Comparison of ENCODE assay signal across 9 mouse cellular contexts in genomic region chr3:107458528-107459195, GRCm38 (mm10). TPM values are rescaled to one million over a fixed set of nuclear protein-coding genes. Genes with fewer than 3 reads are reported as not detected.
DNase-seq lines count a peak whose midpoint lies in the region; ATAC-seq and TF ChIP-seq lines count a peak whose summit lies in the region.
"Had no signal": no experiment of that assay in that cellular context is flagged by ENCODE, and none has a peak within 500 bp of the region (broad histone marks: within the 10 kb centered on the region; RNA-seq: fewer than 3 reads in every experiment).

No protein-coding gene starts in this region.

- H3K36me3 ChIP-seq in hindbrain, embryonic 11.5 days (ENCODE audit: control insufficient read depth, insufficient read depth, low read length) = no peaks in the 10 kb centered on the region
- H3K36me3 ChIP-seq in liver, embryonic 13.5 days = no peaks in the 10 kb centered on the region
- no peaks in the 10 kb centered on the region for H3K36me3 ChIP-seq in small intestine, adult 2 months (ENCODE audit: control insufficient read depth, insufficient read depth, low read length)

- DNase-seq in kidney, adult 18-20 months = peak; percentile 27
- no peak for DNase-seq in kidney, adult 8-10 months
- peak; percentile 47 for DNase-seq in WW6 (ENCODE audit: low read depth, low spot score)
- DNase-seq in embryo, embryonic 9.5 days (ENCODE audit: extremely low spot score) = peak; percentile 36
- DNase-seq in hindbrain, embryonic 11.5 days (ENCODE audit: low spot score) = peak; percentile 62
- no peak for DNase-seq in liver, embryonic 13.5 days

- no peak for TF ChIP-seq POLR2A in small intestine, adult 2 months (IDR thresholded peaks at IDR 0.05; ENCODE audit: low read depth, low read length)

- under 1% methylated on average over 51 of the region's 51 CpGs for WGBS in hindbrain, embryonic 11.5 days
- under 1% methylated on average over 51 of the region's 51 CpGs for WGBS in liver, embryonic 13.5 days (ENCODE audit: insufficient replicate concordance)
- WGBS in small intestine, adult 2 months = 2% methylated on average over 51 of the region's 51 CpGs

- H3K27me3 ChIP-seq in hindbrain, embryonic 11.5 days (ENCODE audit: control insufficient read depth, insufficient read depth, low read length) = peaks cover 66% of the 10 kb centered on the region
- H3K27me3 ChIP-seq in liver, embryonic 13.5 days = peaks cover 89% of the 10 kb centered on the region
- H3K27me3 ChIP-seq in small intestine, adult 2 months (ENCODE audit: control insufficient read depth, insufficient read depth, low read length) = peaks cover 47% of the 10 kb centered on the region

- peaks cover 15% of the 10 kb centered on the region for H3K4me1 ChIP-seq in hindbrain, embryonic 11.5 days (replicated peaks; ENCODE audit: control insufficient read depth, insufficient read depth, low read length)
- peaks cover 16% of the 10 kb centered on the region; the same call in 1 of the 2 replicates for H3K4me1 ChIP-seq in liver, embryonic 13.5 days (replicated peaks)
- H3K4me1 ChIP-seq in small intestine, adult 2 months (ENCODE audit: control insufficient read depth, insufficient read depth, insufficient read length, low read length) = peaks cover 5% of the 10 kb centered on the region; the same call in 1 of the 2 replicates

- H3K9me3 ChIP-seq in hindbrain, embryonic 11.5 days (ENCODE audit: control insufficient read depth, low read length) = no peaks in the 10 kb centered on the region
- no peaks in the 10 kb centered on the region for H3K9me3 ChIP-seq in liver, embryonic 13.5 days (replicated peaks)

- peak overlapping the region; percentile 51 for H3K4me3 ChIP-seq in hindbrain, embryonic 11.5 days (ENCODE audit: low read depth, low read length)
- peak overlapping the region; percentile 37 for H3K4me3 ChIP-seq in liver, embryonic 13.5 days (replicated peaks)
- H3K4me3 ChIP-seq in small intestine, adult 2 months (ENCODE audit: low read depth, low read length) = peak overlapping the region; percentile 40

- no peak for ATAC-seq in hindbrain, embryonic 11.5 days (ENCODE audit: low FRiP score)
- ATAC-seq in liver, embryonic 13.5 days (ENCODE audit: low read depth) = no peak
- no peak for ATAC-seq in granulocyte monocyte progenitor cell, adult 5-6 weeks (replicated peaks; ENCODE audit: poor library complexity, severe bottlenecking)

- no peak overlapping the region for H3K27ac ChIP-seq in hindbrain, embryonic 11.5 days (ENCODE audit: low read depth, low read length)
- H3K27ac ChIP-seq in liver, embryonic 13.5 days = no peak overlapping the region
- no peak overlapping the region for H3K27ac ChIP-seq in small intestine, adult 2 months (ENCODE audit: insufficient read depth, low read depth, low read length)

- TF ChIP-seq CTCF in small intestine, adult 2 months (IDR thresholded peaks at IDR 0.05; ENCODE audit: extremely low read depth, insufficient read length, insufficient replicate concordance, low read depth, low read length) = no peak

- H3K9ac ChIP-seq in hindbrain, embryonic 11.5 days (ENCODE audit: low read depth, low read length) = 0 out of 2 replicates have a peak overlapping the region, but pooled peaks have one; percentile 7
- no peak overlapping the region for H3K9ac ChIP-seq in liver, embryonic 13.5 days

- H3K4me2 ChIP-seq in hindbrain, embryonic 11.5 days (replicated peaks; ENCODE audit: low read depth, low read length) = peak overlapping the region; percentile 99
- peak overlapping the region; percentile 51 for H3K4me2 ChIP-seq in liver, embryonic 13.5 days

RNA-seq across cellular contexts. Expression of gene Kcnc4, which starts 0.7 kb away (rescaled TPM):
- 0.22 and 0.25 TPM in 2 replicates for polyA plus RNA-seq in hindbrain, embryonic 11.5 days (2014; fragmentation: Nextera tagmentation; extraction: Ambion mirVana)
- polyA plus RNA-seq in liver, embryonic 13.5 days (2015; fragmentation: Nextera tagmentation; extraction: Ambion mirVana) = not detected in 2 replicates
- polyA plus RNA-seq in small intestine, adult 2 months (2012; rRNA removed) = 0.19 and 0.25 TPM in 2 replicates
- total RNA-seq in granulocyte monocyte progenitor cell, adult 5-6 weeks (2014; fragmentation: Nextera tagmentation) = not detected in 2 replicates
- total RNA-seq in granulocyte monocyte progenitor cell, adult 5-6 weeks (2017) = not detected in 2 replicates
- total RNA-seq: hematopoietic stem cell, adult 5-6 weeks had no signal

RNA-seq across cellular contexts. Expression of gene Slc6a17, which starts 59.2 kb away (rescaled TPM):
- polyA plus RNA-seq in hindbrain, embryonic 11.5 days (2014; fragmentation: Nextera tagmentation; extraction: Ambion mirVana) = 1.9 and 3.5 TPM in 2 replicates
- polyA plus RNA-seq in liver, embryonic 13.5 days (2015; fragmentation: Nextera tagmentation; extraction: Ambion mirVana) = 0.27 and 0.37 TPM in 2 replicates
- 1.6 and 2.5 TPM in 2 replicates for polyA plus RNA-seq in small intestine, adult 2 months (2012; rRNA removed)
- not detected in 2 replicates for total RNA-seq in granulocyte monocyte progenitor cell, adult 5-6 weeks (2014; fragmentation: Nextera tagmentation)
- not detected in 2 replicates for total RNA-seq in granulocyte monocyte progenitor cell, adult 5-6 weeks (2017)

Comparison
In these comparisons a context has a peak if more than half of its experiments do, and no peak if none do; other contexts are left out.
1. DNase-seq: peak in kidney, adult 18-20 months (single experiment), WW6 (single experiment), embryo, embryonic 9.5 days (single experiment) and hindbrain, embryonic 11.5 days (single experiment); none in kidney, adult 8-10 months (0 of 2) and liver, embryonic 13.5 days (single experiment).
2. Peak in every context shown above with its lines, with median percentiles within 50 percentile points of each other: H3K4me3 ChIP-seq.